In genomic region chr12:110446290-110447170, GRCm38 (mm10) we compare ENCODE assay signal across 7 mouse cellular contexts. TPM values are rescaled to one million over a fixed set of nuclear protein-coding genes. Genes with fewer than 3 reads are reported as not detected.
DNase-seq lines count a peak whose midpoint lies in the region; ATAC-seq lines count a peak whose summit lies in the region.

TSS of gene Ppp2r5c (plus strand) at chr12:110447120.

- H3K36me3 ChIP-seq in intestine, embryonic 15.5 days: no peaks in the 10 kb centered on the region
- H3K36me3 ChIP-seq in midbrain, embryonic 10.5 days: no peaks in the 10 kb centered on the region

- peak within 1 kb of the TSS; percentile 87 for H3K9ac ChIP-seq in intestine, embryonic 15.5 days

- H3K4me1 ChIP-seq in intestine, embryonic 15.5 days (replicated peaks): peaks cover 15% of the 10 kb centered on the region
- H3K4me1 ChIP-seq in midbrain, embryonic 10.5 days: peaks cover 31% of the 10 kb centered on the region

- no peaks in the 10 kb centered on the region for H3K27me3 ChIP-seq in intestine, embryonic 15.5 days (replicated peaks)
- peaks cover 16% of the 10 kb centered on the region for H3K27me3 ChIP-seq in midbrain, embryonic 10.5 days (ENCODE audit: low read depth, poor library complexity, severe bottlenecking)

- peak; percentile 96 for DNase-seq in adrenal gland, adult 2 months
- DNase-seq in embryo, embryonic 11.5 days (ENCODE audit: low read depth, low spot score): peak; percentile 89
- DNase-seq in gastrocnemius, postnatal 36 days: peak; percentile 92 to 95
- peak; percentile 93 to 95 for DNase-seq in left cerebral cortex, postnatal 25 days (ENCODE audit: low spot score in 2 of 2)
- peak; percentile 96 for DNase-seq in midbrain, embryonic 10.5 days (ENCODE audit: low spot score)
- DNase-seq in right cerebral cortex, postnatal 4 days: peak; percentile 94

- peak within 1 kb of the TSS; percentile 99 for H3K27ac ChIP-seq in intestine, embryonic 15.5 days
- peak within 1 kb of the TSS; percentile 91 for H3K27ac ChIP-seq in midbrain, embryonic 10.5 days (replicated peaks)

- peak within 1 kb of the TSS; percentile 91 for H3K4me2 ChIP-seq in intestine, embryonic 15.5 days (replicated peaks)

- H3K9me3 ChIP-seq in intestine, embryonic 15.5 days: no peaks in the 10 kb centered on the region
- no peaks in the 10 kb centered on the region for H3K9me3 ChIP-seq in midbrain, embryonic 10.5 days (replicated peaks)

- peak within 1 kb of the TSS; percentile 97 for H3K4me3 ChIP-seq in intestine, embryonic 15.5 days (replicated peaks)
- H3K4me3 ChIP-seq in midbrain, embryonic 10.5 days: peak within 1 kb of the TSS; percentile 88

- intact Hi-C loops in gastrocnemius, postnatal 36 days (cut with DNase I): loop anchor here (5.0 kb wide), 1 partner anchor 396 kb away; the partner anchor contains the start of gene Mok
- intact Hi-C loops in left cerebral cortex, postnatal 25 days (cut with DNase I): loop anchor here (2.0 to 10.0 kb wide), 2 partner anchors 154 to 398 kb away; partner anchors contain the start of genes Dync1h1 and Mok

- ATAC-seq in intestine, embryonic 15.5 days: peak; percentile 95

- WGBS in intestine, embryonic 15.5 days: under 1% methylated on average over 80 of the region's 86 CpGs
- WGBS in midbrain, embryonic 10.5 days: under 1% methylated on average over 78 of the region's 86 CpGs

RNA-seq across cellular contexts. Expression of gene Ppp2r5c, which starts in this region (rescaled TPM):
- 100 to 1,000 TPM; 112 to 118 TPM for total RNA-seq in adrenal gland, adult 2 months (2021)
- 12.8 and 14.8 TPM in 2 replicates for polyA plus RNA-seq in adrenal gland, adult 2 months (2012; rRNA removed)
- 10 to 100 TPM; 61.1 to 68.9 TPM for total RNA-seq in gastrocnemius, postnatal 36 days (2021)
- 140 and 162 TPM in 2 replicates for polyA plus RNA-seq in intestine, embryonic 15.5 days (2015; fragmentation: Nextera tagmentation; extraction: Ambion mirVana)
- total RNA-seq in left cerebral cortex, postnatal 25 days (2021): 100 to 1,000 TPM; 263 to 265 TPM
- polyA plus RNA-seq in midbrain, embryonic 10.5 days (2016; fragmentation: Nextera tagmentation; extraction: Ambion mirVana): 142 and 155 TPM in 2 replicates

Comparison
In these comparisons a context has a peak if more than half of its experiments do, and no peak if none do; other contexts are left out.
1. Peak in every context shown above with its lines: DNase-seq, ATAC-seq, H3K4me3 ChIP-seq and H3K27ac ChIP-seq.